Mouse (Mus musculus): ENCODE measurements around the gene Vapa.

Vapa gene

GRCm38 (mm10) chr17:65623130-65623529, 9.8 kb upstream of the Vapa start:
- no peak for DNase-seq (ENCODE audit: low spot score)

DNA sequence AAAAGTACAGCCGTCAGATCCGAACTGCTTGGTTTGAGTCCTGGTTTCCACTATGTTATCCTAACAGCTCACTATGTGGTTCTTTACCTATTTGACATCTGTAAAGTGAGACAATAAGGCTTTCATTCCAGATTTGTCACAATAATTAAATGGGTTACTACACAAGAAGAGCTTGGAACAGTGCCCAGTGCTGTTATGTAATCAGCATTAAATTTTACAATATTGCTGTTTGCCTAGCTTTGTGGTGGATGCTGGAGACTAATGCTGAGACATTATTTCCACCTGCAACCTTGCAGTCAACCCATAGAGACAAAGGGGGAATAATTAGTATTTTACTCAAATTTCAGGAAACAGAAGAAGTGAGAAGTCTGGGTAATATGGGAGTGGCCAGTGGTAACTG, 5.1 kb upstream of the Vapa start:
- DNase-seq (ENCODE audit: low spot score), result no peak

DNA sequence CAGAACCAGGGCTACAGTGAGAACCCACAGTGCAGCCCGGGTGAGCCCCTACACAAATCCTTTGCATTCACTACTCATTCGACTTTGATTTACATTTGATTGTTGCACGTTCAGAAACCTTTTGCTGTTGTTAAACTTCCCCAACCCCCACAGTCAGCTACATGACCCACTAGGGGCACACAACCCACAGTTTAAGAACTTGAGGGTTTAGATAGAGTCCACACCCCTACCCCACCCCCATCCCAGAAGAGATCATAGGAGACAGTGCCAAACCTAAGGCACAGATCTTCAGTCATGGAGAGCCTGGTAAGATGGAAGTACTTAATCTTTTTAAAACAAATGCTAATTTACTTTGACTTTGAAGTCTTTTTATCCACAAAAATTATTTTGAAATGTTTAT, 2.3 kb upstream of the Vapa start:
- no peak for DNase-seq (ENCODE audit: low spot score)

- no peak for DNase-seq (ENCODE audit: low spot score)
Measured at GRCm38 (mm10) chr17:65614431-65614830, 1.1 kb upstream of the Vapa start.

GRCm38 (mm10) chr17:65613142-65613462, 253 bp downstream of the Vapa start:
- peak; percentile 29 for DNase-seq (ENCODE audit: low spot score)

DNA sequence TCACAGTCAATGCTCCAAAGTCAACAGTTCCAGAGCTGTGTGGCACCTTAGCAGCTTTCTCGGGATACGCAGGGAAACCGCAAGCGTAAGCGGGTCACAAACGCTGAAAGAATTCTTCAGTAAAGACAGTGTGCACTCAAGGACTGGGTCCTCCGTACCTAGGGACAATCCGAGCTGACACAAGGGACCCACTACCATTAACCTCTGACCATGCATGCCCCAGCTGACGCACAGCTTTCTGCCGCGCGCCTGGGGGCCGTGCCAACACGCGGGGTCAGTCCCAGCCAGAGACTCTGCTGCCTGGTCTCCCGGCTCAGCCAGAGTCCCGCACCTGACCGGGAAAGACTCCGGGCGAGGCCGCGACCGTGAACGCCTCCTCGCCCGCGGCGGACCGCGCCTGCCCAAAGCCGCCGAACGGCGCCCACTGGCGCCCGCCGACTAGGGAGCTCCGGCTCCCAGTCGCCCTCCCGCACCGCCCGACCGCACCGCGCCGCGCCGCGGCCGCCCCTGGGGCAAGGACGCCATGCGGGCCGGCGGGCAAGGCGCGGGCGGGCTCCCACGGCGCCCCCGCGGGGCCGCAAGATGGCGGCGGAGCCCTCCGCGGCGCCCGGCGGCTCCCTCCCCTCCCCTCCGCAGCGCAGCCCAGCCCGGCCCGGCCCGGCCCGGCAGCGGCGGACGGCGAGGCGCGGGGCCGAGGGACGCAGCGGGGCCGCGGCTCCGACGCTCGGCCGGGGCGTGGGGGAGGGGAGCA, 789 bp downstream of the Vapa start:
- no peak for DNase-seq (ENCODE audit: low spot score)

- no peak for DNase-seq (ENCODE audit: low spot score)
Measured at GRCm38 (mm10) chr17:65611721-65612120, 1.6 kb downstream of the Vapa start.

DNA sequence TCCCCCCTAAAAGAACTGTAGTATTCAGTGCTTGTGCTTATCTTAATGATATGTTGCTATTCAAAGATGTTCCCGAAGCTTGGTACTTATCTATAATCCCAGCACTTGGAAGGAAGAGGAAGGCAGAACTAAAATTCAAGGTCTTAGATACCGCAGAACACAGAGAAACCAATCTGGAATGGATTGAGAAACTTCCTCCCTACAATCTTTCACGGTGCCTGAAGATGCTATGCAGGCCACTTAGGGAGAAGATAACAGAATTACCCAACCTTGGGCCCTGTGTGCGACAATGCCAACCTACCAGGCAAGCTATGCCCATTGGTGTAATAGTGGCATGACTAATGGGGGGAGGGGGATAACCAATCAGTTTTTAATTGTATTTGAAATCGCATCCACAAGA, 4.6 kb downstream of the Vapa start:
- no peak for DNase-seq (ENCODE audit: low spot score)

DNA sequence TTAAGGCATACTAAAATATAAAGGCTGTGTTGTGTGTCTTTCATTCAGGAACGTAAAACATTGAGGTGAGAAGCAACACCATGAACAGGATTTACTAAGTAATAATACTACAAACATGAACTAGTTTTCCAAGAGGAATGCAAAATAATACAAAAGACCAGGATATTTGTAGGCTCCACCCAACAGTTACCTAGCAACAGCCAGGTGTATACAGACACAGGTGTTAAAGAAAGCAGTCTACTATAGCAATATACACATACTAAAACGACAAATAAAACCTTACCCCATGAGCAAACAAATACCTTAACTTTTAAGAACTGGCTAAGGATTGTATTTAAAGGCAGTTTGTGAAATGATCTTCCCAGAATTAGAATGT, 5.1 kb downstream of the Vapa start:
- no peak for DNase-seq (ENCODE audit: low spot score)

DNA sequence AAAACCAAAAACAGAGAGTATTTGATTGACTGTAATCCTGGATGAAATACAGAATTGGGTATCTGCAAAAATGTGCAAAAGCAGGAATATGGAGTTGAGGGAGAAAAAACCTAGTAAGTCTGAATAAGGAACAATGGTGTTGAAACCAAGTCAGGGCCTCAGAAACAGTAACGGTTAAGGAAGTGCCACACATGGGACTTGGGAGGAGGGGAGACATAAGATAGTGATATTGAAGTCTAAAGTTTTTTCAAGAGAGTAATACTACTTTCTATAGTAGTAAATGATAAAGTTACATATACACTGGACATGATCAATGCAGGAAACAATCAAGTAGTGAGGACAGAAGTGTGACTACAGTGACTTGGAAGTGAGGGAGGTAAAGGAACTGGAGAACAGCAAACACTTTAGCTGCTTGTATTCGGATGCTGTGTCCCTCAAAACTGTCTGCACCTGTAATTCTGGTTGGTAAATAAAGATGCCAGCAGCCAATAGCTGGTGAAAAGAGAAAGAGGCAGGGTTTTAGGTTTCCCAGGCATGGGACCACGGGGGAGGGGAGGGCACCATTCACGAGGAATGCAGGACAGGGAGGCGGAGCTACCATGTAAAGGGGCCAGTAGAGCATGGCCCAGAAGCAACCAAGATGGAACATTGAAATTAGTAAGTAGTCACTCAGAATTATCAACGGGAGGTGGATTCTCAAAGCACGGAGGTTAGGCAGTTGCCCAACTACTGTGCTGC, 5.6 kb downstream of the Vapa start:
- DNase-seq (ENCODE audit: low spot score), result no peak

GRCm38 (mm10) chr17:65606014-65606413, 7.3 kb downstream of the Vapa start:
- no peak for DNase-seq (ENCODE audit: low spot score)

DNA sequence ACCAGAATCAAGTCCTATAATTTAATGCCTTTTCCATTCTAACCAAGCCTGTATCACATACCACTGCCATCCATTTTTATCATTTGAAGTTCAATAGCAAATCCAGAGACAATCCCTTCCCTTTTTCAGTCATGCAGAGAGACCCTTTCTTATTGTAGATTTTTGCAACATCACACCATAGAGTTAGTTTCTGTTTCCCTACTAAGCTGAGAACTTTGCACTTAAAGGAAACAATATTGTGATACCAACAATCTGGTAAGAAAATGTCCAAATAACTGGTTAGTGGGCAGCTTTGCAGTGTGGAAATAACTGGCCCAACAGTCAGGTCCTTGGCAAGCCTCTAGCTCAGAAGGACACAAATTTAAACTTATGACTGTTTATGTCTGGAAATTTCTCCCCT, 8.5 kb downstream of the Vapa start:
- DNase-seq (ENCODE audit: low spot score), result no peak

DNA sequence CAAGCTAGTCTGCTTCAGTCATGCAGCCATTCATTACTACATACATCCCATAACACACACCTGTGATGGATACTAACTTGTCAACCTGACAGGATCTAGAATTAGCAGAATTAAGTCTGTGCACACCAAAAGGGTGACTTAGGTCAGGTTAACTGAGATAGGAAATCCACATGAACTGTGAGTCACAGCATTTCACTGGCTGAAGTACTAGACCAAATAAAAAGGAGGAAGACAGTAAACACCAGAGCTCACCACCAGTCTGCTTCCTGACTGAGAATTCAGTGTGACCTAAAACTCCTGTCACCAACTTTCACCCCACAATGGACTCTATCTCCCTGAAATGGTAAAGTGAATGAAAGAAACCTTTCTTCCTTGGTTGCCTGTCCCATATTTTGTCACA, 9.0 kb downstream of the Vapa start:
- no peak for DNase-seq (ENCODE audit: low spot score)

GRCm38 (mm10) chr17:65597857-65598486, 15.4 kb downstream of the Vapa start:
- DNase-seq (ENCODE audit: low spot score), result no peak

DNA sequence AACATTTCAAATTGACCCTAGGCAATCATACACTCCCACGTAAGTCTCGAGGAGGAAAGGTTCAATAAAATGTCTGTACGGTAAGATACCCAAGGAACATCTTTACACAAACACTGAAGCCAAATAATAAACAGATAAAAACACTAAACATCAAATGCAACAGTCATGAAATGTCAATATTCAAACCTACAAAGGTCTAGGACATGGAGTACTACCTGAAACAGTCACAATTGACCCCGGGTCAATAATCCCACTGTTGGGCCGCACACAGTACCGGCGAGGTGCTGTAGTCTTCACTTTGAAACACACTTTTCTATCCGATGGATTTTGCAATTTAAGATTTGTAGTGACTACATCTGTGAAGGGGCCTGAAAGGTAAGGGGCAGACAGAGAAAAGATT, 18.7 kb downstream of the Vapa start:
- no peak for DNase-seq (ENCODE audit: low spot score)

DNA sequence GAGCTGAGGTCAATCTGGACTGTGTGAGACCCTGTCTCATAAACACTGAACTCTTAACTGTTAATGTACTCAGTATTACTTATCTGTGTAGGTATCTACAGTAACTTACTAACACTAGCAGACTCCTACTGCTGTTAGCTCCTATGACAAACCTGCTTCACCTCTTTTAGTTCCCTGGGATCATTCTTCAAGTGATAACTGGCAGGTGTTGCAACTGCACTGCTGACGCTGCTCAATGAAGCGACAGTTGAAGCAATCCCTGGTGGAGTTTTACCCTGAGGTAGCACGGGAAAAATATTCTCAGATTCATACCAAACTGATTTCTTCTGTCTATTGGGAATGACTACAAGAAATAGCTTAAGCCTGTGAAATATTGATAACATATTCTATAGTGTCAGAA, 26.5 kb downstream of the Vapa start:
- DNase-seq (ENCODE audit: low spot score), result no peak

GRCm38 (mm10) chr17:65581440-65581839, 31.9 kb downstream of the Vapa start:
- DNase-seq (ENCODE audit: low spot score), result no peak

GRCm38 (mm10) chr17:65579766-65580165, 33.6 kb downstream of the Vapa start:
- DNase-seq (ENCODE audit: low spot score), result no peak

- DNase-seq (ENCODE audit: low spot score), result no peak
Measured at GRCm38 (mm10) chr17:65575339-65575738, 38.0 kb downstream of the Vapa start.

DNA sequence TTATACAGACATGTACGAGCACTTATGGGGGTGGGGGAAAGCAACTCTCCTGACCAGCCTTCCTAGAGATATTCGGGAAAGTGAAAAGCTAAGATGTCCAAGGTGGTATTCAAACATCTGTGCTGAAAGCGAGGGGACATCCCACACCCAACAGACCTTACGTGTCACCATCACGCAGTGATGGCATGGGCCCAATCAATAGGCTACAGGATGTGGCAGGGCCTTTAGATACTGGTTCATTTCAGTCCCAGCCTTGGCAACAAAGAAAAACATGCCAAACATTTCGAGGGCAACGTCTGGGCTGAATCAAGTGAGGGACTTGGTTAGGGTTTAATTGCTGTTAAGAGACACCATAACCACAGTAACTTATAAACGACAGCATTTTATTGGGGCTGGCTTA, 38.5 kb downstream of the Vapa start:
- no peak for DNase-seq (ENCODE audit: low spot score)

- no peak for DNase-seq (ENCODE audit: low spot score)
Measured at GRCm38 (mm10) chr17:65571866-65572265, 41.5 kb downstream of the Vapa start.

- peak; percentile 72 for DNase-seq (ENCODE audit: low spot score)
Measured at GRCm38 (mm10) chr17:65571466-65571865, 41.9 kb downstream of the Vapa start.

- no peak for DNase-seq (ENCODE audit: low spot score)
Measured at GRCm38 (mm10) chr17:65564189-65564588, 49.2 kb downstream of the Vapa start.
